9 mouse cellular contexts compared by ENCODE assay signal in the genomic region with DNA sequence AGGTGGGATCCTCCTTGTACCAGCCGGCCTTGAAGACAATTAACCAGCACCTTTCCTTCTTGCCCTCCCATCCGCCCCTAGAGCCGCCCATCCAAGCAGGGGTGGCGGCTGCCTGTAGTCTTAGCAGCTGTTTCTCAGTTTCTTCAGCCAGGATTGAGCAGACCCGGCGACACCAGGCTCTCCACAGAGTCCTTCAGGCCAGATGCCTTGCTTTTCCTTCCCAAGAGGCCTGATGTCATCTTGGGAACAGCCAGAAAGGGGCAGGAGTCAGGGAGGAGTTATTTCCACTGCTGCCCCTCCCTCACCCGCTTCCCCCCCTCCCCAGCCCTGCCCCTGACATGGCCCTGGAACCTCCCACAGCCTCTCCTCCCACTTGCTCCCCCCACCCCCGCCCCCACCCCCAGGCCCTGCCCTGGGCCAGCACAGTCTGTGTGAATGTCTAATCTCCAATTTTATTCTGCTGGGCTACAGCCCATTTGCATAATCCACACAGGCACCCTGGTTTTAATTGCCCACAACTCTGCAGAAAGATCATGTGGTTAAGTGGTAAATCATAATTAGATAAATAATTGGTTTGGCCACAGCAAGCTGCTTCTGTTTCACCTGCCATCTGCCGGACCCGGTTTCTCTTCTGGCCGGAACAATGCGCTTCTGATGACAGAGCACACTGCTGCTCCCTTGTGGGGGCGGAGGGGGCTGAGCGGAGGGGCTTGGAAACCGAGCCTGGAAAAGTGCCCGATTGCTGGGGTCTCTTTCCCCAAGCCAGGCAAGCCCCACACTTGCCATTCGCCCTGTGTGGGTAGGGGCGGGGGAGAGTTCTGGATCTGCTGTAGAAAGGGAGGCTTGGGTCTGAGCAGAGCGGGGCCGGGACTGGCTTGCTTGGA.
DNase-seq lines count a peak whose midpoint lies in the region; ATAC-seq lines count a peak whose summit lies in the region.
"Had no signal": no experiment of that assay in that cellular context is flagged by ENCODE, and none has a peak within 500 bp of the region (broad histone marks: within the 10 kb centered on the region; RNA-seq: fewer than 3 reads in every experiment).

No protein-coding gene starts in this region.

- peaks cover 65 to 88% of the 10 kb centered on the region in 2 experiments for H3K4me1 ChIP-seq in heart, embryonic 14.5 days (ENCODE audit: control insufficient read depth in 2 of 2, insufficient read depth in 2 of 2, low read length in 2 of 2)
- peaks cover 98% of the 10 kb centered on the region for H3K4me1 ChIP-seq in liver, embryonic 12.5 days

- no peaks in the 10 kb centered on the region for H3K9me3 ChIP-seq in heart, embryonic 14.5 days (ENCODE audit: control insufficient read depth, low read length)
- no peaks in the 10 kb centered on the region for H3K9me3 ChIP-seq in liver, embryonic 12.5 days (replicated peaks)
- H3K9me3 ChIP-seq: G1E had no signal

- peak overlapping the region in 1 of 2 experiments; percentile 60; a peak in 1 of 4 replicates for H3K27ac ChIP-seq in heart, embryonic 14.5 days (replicated peaks in 1 of 2; ENCODE audit: control insufficient read depth in 1 of 2, insufficient read depth in 1 of 2, low read depth in 2 of 2, low read length in 2 of 2)
- H3K27ac ChIP-seq in liver, embryonic 12.5 days, result peak overlapping the region; percentile 16; the same call in 1 of the 2 replicates

- no peaks in the 10 kb centered on the region for H3K36me3 ChIP-seq in heart, embryonic 14.5 days (ENCODE audit: control insufficient read depth, insufficient read depth, low read length)
- H3K36me3 ChIP-seq in liver, embryonic 12.5 days, result peaks cover 49% of the 10 kb centered on the region

- 28% methylated on average over 20 of the region's 20 CpGs for WGBS in heart, embryonic 14.5 days
- WGBS in liver, embryonic 12.5 days (ENCODE audit: insufficient replicate concordance), result 60% methylated on average over 20 of the region's 20 CpGs

- peak overlapping the region; percentile 32; the same call in 1 of the 2 replicates for H3K4me2 ChIP-seq in heart, embryonic 14.5 days (ENCODE audit: low read length)
- H3K4me2 ChIP-seq in liver, embryonic 12.5 days, result no peak overlapping the region

- peak; percentile 68 for DNase-seq in kidney, postnatal 10 days
- DNase-seq in kidney, adult 8-10 months, result no peak
- peak; percentile 97 for DNase-seq in cerebellum, postnatal 10 days
- DNase-seq in retina, embryonic 14.5 days (ENCODE audit: low spot score), result peak; percentile 87
- no peak for DNase-seq in B cell, adult 2 months
- no peak for DNase-seq in gastrocnemius, adult 8-10 months (ENCODE audit: low spot score in 2 of 2)

- ATAC-seq in heart, embryonic 14.5 days (ENCODE audit: insufficient number of reproducible peaks, insufficient read depth, low FRiP score, low read depth), result 0 out of 2 replicates have a peak, but pooled peaks have one; percentile 6
- ATAC-seq in liver, embryonic 12.5 days, result no peak

- H3K4me3 ChIP-seq in heart, embryonic 14.5 days (ENCODE audit: control insufficient read depth in 1 of 2, insufficient read depth in 1 of 2, low read depth in 1 of 2, low read length in 2 of 2), result no peak overlapping the region
- H3K4me3 ChIP-seq in liver, embryonic 12.5 days, result no peak overlapping the region

- H3K27me3 ChIP-seq in heart, embryonic 14.5 days (ENCODE audit: control insufficient read depth, insufficient read depth, low read length), result no peaks in the 10 kb centered on the region
- H3K27me3 ChIP-seq in liver, embryonic 12.5 days (replicated peaks), result no peaks in the 10 kb centered on the region

- peak overlapping the region; percentile 67 for H3K9ac ChIP-seq in heart, embryonic 14.5 days (ENCODE audit: low read length)
- H3K9ac ChIP-seq in liver, embryonic 12.5 days, result peak overlapping the region; percentile 12; the same call in 1 of the 2 replicates

Comparison
In these comparisons a context has a peak if more than half of its experiments do, and no peak if none do; other contexts are left out.
1. DNase-seq: peak in kidney, postnatal 10 days (single experiment), cerebellum, postnatal 10 days (2 of 2) and retina, embryonic 14.5 days (single experiment); none in kidney, adult 8-10 months (0 of 2), B cell, adult 2 months (0 of 2) and gastrocnemius, adult 8-10 months (0 of 2).